Mouse (Mus musculus) induced T-regulatory cell, adult 2 months (primary cell): ENCODE measurements around the gene Mon2.
"Not testable (repeated sequence)": the region's sequence is repeated elsewhere in the genome, so short reads cannot be mapped to it uniquely, and the experiment has no call there.

ENCODE experiments used
- DNase-seq: peaks from one replicate; pipeline ENCODE4 v3.0.0-alpha.2; 2012; ENCODE audit warnings: low read depth

The Mon2 gene

GRCm38 (mm10) chr10:123057082-123057481 is 19.2 kb downstream of the Mon2 start:
- DNase-seq, result peak; percentile 49

GRCm38 (mm10) chr10:123056463-123056862 is 19.8 kb downstream of the Mon2 start:
- DNase-seq, result no peak

- DNase-seq, result no peak
These were observed 20.9 kb downstream of the Mon2 start for GRCm38 (mm10) chr10:123055205-123056000.

GRCm38 (mm10) chr10:123053557-123053956 is 22.7 kb downstream of the Mon2 start:
- DNase-seq, result no peak

- no peak for DNase-seq
These were observed 24.3 kb downstream of the Mon2 start for GRCm38 (mm10) chr10:123052021-123052420.

GRCm38 (mm10) chr10:123048730-123049129 is 27.6 kb downstream of the Mon2 start:
- DNase-seq, result no peak

- DNase-seq, result no peak
These were observed 36.4 kb downstream of the Mon2 start for GRCm38 (mm10) chr10:123039936-123040335.

- no peak for DNase-seq
These were observed 44.1 kb downstream of the Mon2 start for GRCm38 (mm10) chr10:123032078-123032646.

GRCm38 (mm10) chr10:123031449-123031848 is 44.9 kb downstream of the Mon2 start:
- DNase-seq, result no peak

- DNase-seq, result no peak
These were observed 45.7 kb downstream of the Mon2 start for GRCm38 (mm10) chr10:123030589-123030988.

GRCm38 (mm10) chr10:123028949-123029348 is 47.4 kb downstream of the Mon2 start:
- no peak for DNase-seq

- DNase-seq, result not testable (repeated sequence)
These were observed 49.6 kb downstream of the Mon2 start for GRCm38 (mm10) chr10:123026736-123027135.

GRCm38 (mm10) chr10:123013435-123013834 is 62.9 kb downstream of the Mon2 start:
- DNase-seq, result no peak

- DNase-seq, result no peak
These were observed 64.9 kb downstream of the Mon2 start for GRCm38 (mm10) chr10:123011421-123011820.

GRCm38 (mm10) chr10:123005237-123006185 is 70.8 kb downstream of the Mon2 start:
- peak; percentile 81 for DNase-seq

GRCm38 (mm10) chr10:123004475-123005236 is 71.6 kb downstream of the Mon2 start:
- no peak for DNase-seq

- DNase-seq, result no peak
These were observed 74.3 kb downstream of the Mon2 start for GRCm38 (mm10) chr10:123001985-123002384.

GRCm38 (mm10) chr10:123001363-123001762 is 74.9 kb downstream of the Mon2 start:
- DNase-seq, result no peak

- no peak for DNase-seq
These were observed 76.9 kb downstream of the Mon2 start for GRCm38 (mm10) chr10:122999356-122999755.

- no peak for DNase-seq
These were observed 78.5 kb downstream of the Mon2 start for GRCm38 (mm10) chr10:122997852-122998251.

- no peak for DNase-seq
These were observed 81.8 kb downstream of the Mon2 start for GRCm38 (mm10) chr10:122994402-122995107.
